Mouse (Mus musculus) mouse trophoblast stem cell (cell line): ENCODE measurements at regions not wholly inside any gene's neighbourhood (a gene's known extent, or its start where the extent isn't known, plus 50 kb on each side); places are given as distances from the start of the nearest gene placed in this dataset.

ENCODE experiments used
- in situ Hi-C, 2 experiments: fragments of 300-500 bp; cut with MseI, MboI; formaldehyde crosslinking; loops; 2 replicates in 1 of 2; 3 replicates in 1 of 2; pipeline ENCODE4 v1.15.1; 2025

GRCm38 (mm10) chr9:115547625-115548325, 237.6 kb upstream of the Stt3b start:
- in situ Hi-C loops: no loop called here

- in situ Hi-C loops: no loop called here
These were observed 238.6 kb upstream of the Stt3b start for GRCm38 (mm10) chr9:115548722-115549349.

- in situ Hi-C loops: no loop called here
These were observed 240.9 kb upstream of the Stt3b start for GRCm38 (mm10) chr9:115551080-115551479.

- in situ Hi-C loops: no loop called here
These were observed 241.3 kb upstream of the Stt3b start for GRCm38 (mm10) chr9:115551501-115551900.

- in situ Hi-C loops: no loop called here
These were observed 247.9 kb upstream of the Stt3b start for GRCm38 (mm10) chr9:115558131-115558530.

GRCm38 (mm10) chr9:115559521-115559920, 249.3 kb upstream of the Stt3b start:
- in situ Hi-C loops: no loop called here

GRCm38 (mm10) chr9:115561207-115561606, 251.0 kb upstream of the Stt3b start:
- in situ Hi-C loops: no loop called here

GRCm38 (mm10) chr9:115562783-115563182, 252.6 kb upstream of the Stt3b start:
- in situ Hi-C loops: no loop called here

- in situ Hi-C loops: no loop called here
These were observed 254.1 kb upstream of the Stt3b start for GRCm38 (mm10) chr9:115564366-115564765.

- in situ Hi-C loops: no loop called here
These were observed 258.6 kb upstream of the Stt3b start for GRCm38 (mm10) chr9:115568693-115569334.

GRCm38 (mm10) chr9:115570998-115571397, 260.8 kb upstream of the Stt3b start:
- in situ Hi-C loops: no loop called here

GRCm38 (mm10) chr9:115581116-115581515, 270.9 kb upstream of the Stt3b start:
- in situ Hi-C loops: no loop called here

- in situ Hi-C loops: no loop called here
These were observed 273.3 kb upstream of the Stt3b start for GRCm38 (mm10) chr9:115583548-115583947.

GRCm38 (mm10) chr9:115584874-115585273, 274.7 kb upstream of the Stt3b start:
- in situ Hi-C loops: no loop called here

GRCm38 (mm10) chr9:115592466-115592865, 282.2 kb upstream of the Stt3b start:
- in situ Hi-C loops: no loop called here

- in situ Hi-C loops: no loop called here
These were observed 290.0 kb upstream of the Stt3b start for GRCm38 (mm10) chr9:115600228-115600627.

GRCm38 (mm10) chr9:115600826-115601225, 290.6 kb upstream of the Stt3b start:
- in situ Hi-C loops: no loop called here

GRCm38 (mm10) chr9:115602772-115603171, 292.6 kb upstream of the Stt3b start:
- in situ Hi-C loops: no loop called here

GRCm38 (mm10) chr9:115604450-115604849, 294.2 kb upstream of the Stt3b start:
- in situ Hi-C loops: no loop called here

GRCm38 (mm10) chr9:115604968-115605682, 294.9 kb upstream of the Stt3b start:
- in situ Hi-C loops: no loop called here

GRCm38 (mm10) chr9:115607961-115608360, 297.7 kb upstream of the Stt3b start:
- in situ Hi-C loops: no loop called here

- in situ Hi-C loops: no loop called here
These were observed 298.2 kb upstream of the Stt3b start for GRCm38 (mm10) chr9:115608377-115608776.
